Mouse (Mus musculus): ENCODE measurements around the gene Eps8l1.
"Not testable (repeated sequence)": the region's sequence is repeated elsewhere in the genome, so short reads cannot be mapped to it uniquely, and the experiment has no call there.

The Eps8l1 gene

DNA sequence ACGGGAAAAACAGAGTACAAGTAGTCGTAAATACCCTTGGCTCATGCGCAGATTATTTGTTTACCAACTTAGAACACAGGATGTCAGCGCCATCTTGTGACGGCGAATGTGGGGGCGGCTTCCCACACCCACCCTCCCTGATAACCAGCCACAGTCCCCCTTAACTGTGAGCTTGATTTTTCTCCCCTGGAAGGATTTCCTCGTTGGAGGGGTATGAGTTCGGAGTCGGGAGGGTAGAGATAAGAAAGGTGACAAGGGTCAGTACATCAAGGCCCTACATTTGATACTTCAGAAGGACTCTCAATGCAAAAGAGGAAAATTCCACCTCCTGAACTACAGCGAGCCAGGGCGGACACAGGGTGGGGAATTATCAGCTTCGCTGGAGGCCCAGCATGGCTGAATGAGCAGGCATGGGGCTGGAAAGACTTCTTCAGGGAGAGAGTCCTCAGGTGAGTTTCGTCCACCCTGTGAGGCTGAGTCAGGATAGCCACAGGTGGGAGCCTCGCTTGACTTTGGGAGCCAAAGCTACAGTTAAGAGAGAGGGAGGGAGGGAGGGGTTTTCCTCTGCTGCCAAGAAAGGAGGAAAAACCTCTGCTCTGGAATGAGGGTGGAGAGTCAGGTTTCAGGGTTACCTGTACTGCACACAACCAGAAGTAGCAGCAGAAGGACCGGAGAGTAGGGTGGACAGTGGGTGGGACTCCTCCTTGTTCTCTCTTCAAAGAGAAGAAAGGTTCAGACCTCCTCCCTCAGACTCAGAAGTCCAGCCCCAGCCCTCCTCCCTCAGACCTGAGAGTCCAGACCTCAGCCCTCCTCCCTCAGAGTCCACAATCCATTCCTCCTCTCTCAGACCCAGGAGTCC, at the start of gene Eps8l1:
Eps8l1 (plus strand) TSS at position 99 of the 859 bp plus-strand sequence.
- no peak for DNase-seq

DNA sequence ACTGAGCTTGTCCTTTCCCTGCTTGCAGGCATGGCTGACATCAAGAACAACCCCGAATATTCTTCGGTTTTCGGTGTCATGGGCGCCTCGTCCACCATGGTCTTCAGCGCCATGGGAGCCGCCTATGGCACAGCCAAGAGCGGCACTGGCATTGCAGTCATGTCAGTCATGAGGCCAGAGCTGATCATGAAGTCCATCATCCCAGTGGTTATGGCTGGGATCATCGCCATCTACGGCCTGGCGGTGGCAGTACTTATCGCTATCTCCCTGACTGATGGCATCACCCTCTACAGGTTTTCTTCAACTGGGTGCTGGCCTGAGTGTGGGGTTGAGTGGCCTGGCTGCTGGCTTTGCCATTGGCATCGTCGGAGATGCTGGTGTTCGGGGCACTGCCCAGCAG, 48.1 kb upstream of the Eps8l1 start:
- not testable (repeated sequence) for DNase-seq

DNA sequence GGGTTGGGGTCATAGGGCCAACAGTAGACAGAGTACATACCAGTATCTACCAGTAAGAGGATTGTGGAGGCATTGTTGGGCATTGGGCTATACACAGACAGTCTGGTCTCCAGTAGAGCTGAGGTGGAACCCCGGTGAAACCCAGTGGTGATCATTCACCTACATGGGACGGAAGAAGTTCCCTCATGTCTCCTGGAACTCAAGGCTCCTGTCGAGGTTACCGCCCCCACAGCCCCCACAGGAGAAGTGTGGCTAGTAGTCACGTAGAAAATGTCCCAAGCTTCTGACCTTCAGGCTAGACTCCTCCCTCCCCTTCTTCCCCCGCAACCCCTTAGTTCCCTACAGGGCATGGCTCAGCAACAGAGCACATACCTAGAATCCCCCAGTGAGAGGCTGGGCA, 40.8 kb upstream of the Eps8l1 start:
- no peak for DNase-seq

DNA sequence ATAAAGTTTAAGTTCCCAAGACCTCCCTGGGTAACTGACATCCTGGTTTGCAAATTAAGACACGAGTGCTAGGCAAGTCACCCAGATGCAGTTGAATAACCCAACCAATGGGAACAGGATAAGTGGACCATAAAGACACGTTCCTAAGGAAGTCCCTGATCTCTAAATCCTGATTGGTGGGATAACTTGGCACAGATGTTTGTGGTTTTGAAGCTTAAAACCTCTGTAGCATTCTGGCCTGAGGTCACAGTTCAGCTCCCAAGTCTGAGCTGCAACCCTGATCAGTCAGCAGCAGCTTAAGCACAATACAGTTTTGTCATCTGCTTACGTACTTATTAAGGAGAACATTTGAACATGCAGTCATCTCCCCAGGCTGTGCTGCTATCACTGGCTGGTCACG, 40.2 kb upstream of the Eps8l1 start:
- DNase-seq = no peak

DNA sequence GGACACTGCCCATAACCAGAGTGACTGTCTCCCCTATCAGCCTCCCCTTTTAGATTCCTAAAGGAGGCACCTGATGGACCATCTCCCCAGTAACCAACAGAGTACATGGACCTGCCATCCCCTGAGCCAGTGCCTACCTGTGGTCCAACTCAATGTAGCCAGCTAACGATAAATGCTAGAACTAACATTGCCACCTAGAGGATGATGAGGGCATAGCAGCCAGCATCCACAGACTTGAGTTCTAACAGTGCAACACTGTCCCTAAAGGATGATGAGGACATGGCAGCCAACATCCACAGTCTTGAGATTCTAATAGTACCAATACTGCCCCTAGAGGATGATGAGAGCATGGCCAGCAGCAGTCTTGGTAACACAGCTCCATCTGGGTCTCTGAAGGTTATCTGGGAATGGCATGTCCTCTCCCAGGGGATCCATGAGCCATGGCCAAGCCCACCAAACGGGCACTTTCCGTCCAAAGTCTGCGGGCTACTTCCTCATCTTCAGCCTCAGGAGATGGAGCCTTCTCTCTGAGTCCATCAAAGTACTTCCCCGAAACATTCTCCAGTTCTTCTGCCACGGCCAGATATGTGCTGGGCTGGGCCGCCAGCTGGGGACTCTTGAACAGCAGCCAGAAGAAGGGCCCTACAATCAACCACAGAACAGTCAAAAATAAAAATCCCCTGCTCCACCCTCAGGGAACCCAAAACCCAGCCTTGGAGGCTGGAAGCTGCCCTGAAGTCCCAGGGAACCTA, 33.1 kb upstream of the Eps8l1 start:
- DNase-seq = peak; percentile 90

DNA sequence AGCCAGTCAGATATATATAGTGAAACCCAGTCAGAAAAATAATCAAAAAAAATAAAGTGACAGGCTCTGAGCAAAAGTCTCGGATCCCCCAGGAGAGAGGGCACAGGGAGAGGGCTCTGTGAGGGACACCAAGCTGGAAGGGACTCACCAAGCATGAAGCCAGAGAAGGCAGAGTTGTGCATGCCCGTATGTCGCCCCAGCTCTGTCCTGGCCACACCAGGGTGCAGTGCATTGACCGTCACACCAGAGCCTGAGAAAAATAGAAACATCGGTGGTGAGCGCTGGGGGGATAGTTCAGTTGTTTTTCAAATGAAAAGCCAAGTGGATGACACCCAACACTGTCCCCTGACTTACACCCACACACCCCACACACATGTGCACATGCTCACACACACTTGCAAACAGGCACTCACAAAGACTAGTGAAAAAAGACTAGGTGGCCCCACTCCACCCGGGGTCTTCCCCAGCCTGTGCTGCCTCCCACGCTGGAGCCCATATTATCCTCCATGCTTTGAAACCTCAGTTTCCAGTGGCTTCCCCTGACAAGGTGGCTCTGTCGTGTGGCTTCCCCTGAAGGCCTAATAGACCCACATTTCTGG, 30.1 kb upstream of the Eps8l1 start:
- DNase-seq = no peak

DNA sequence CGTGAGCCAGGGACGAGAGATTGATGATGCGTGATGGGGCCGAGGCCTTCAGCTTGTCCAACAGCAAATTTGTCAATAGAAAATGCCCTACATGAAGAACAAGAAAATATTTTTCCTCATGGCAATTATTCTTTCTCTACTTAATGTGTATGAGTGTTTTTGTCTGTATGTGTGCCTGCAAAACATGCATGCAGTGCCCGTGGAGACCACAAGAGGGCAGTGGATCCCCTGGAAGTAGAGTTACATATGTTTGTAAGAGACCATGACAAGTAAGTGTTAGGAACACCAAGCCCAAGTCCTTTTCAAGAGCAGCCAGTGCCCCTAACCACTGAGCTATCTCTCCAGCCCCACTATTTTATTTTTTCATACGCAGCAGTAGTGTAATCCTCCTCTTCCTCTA, 28.9 kb upstream of the Eps8l1 start:
- peak; percentile 86 for DNase-seq

DNA sequence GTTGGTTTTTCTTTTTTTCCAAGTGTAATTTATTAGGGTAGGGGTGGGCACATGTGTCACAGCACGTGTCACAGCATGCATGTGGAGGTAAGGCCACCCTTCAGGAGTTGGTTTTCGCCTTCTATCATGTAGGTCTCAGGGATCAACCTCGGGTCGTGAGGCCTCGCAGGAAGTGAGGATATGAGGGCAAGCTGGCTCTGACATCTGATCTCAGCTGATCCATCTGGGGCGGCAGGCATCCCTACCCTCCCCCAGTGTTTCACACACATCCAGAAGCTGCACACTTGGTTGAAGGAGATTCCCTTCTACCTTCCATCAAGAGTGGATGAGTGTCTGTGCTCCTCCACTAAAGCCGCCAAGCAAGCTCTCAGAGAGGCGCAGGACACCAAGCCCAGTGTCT, 28.4 kb upstream of the Eps8l1 start:
- no peak for DNase-seq

DNA sequence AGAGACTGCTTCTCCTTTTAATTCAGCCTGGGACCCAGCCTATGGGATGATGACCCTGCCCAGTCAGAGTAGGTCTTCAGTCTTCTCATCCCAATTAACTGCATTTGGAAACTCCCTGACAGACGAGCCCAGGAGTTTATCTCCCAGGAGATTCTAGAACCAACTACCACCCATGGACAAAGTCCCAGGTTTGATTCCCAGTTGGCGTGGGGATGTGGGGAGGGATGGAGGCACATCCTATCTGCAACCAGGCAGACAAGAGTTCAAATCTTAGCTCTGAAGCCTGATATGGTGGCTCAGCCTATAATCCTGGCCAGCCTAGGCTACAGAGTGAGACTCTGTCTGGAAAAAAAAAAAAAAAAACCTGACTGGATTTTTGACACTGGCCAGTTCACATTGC, 22.8 kb upstream of the Eps8l1 start:
- no peak for DNase-seq

DNA sequence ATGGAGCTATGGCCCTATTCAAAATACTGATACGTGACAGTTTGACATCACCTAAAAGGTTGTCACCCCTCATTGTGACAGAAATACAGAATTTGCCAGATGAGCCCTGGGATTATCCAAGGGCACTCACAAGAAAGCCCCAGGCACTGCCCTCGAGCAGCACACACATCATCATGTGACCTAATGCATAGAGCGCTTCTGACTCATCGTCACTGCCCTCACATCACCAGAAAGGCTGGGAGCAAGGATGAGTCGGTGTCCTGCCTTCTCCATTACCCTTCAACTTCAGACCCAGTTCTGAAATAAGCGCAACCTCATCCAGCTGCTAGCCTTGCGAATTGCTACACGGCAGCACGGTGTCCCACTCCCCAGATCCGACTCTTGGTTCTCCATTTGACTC, 19.9 kb upstream of the Eps8l1 start:
- DNase-seq = no peak

DNA sequence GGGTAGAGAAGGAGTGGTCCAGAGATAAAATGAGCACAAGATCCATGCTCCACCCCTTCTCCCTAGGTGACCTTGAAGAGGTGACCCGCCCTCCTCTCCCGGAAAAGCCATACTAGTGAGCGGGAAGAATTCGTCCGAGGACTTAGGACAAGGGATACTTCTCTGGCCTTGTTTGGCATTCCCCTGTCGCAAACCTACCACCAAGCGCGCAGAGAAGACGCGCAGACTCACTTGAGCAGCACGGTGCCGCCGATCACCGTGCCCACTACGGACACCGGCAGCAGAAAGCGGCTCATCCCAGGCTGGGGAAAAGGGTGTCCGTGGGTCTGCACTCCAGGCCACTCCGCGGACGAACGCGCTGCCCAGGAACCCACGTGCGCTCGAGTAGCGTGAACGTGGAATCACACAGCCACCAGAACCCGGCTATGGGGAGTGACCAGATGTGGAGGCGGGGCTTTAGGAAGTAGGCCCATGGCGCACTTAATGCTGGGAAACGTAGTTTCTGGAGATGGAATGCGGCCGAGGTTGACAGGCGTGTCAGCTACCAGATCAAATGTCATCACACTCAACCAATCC, 15.2 kb upstream of the Eps8l1 start, which contains the start of gene Rdh13:
Rdh13 (minus strand) TSS at position 434 of the 576 bp plus-strand sequence.
- peak; percentile 89 for DNase-seq

DNA sequence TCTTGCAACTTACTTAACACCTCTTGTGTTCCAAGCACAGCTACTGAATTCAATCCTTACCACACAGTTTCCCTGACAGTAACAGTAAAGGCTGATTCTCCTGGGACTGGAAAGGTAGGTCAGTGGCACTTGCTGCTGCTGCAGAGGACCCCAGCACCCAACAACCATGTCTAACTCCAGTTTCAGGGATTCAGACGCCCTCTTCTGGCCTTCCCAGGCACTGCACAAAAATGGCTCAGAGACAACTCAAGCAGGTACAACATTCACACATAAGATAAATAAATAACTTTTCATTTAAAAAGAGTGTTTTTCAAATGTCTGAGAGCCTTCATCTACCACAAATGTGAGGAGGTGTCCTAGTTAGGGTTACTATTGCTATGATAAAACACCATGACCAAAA, 13.3 kb upstream of the Eps8l1 start:
- no peak for DNase-seq

DNA sequence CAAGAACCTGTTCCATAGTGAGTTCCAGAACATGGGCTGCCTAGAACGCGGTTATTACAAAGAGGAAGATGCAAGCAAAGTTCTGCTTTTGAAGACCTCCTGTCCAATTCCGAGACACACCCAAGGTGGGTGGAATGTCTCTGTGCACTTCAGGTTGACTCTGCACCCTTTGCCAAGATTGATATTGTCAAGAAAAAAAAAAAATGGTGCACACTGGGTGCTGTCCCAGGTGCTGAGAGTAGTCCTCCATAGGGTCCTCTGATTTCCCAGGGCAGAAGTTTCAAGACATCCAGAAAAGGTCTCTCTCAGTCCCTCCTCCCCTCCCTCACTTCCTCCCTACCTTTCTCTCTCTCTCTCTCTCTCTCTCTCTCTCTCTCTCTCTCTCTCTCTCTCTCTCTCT, 12.0 kb upstream of the Eps8l1 start:
- no peak for DNase-seq

DNA sequence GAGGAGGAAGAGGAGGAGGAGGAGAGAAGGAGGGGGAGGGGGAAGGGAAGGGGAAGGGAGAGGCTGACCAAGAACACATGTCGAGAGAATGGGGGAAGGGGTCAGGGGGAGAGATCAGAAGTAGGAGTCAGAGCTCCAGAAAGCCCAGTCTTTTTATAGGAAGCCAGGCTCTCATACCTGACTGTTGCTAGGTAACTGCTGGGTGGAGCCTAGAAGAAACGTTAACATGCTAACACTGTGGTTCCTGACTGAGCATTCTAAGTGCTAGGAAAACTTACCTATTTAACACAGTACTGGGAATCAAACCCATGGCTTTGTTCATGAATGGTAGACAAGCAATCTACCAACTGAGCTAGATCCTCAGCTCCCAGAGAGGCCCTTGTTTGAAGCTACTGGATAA, 11.3 kb upstream of the Eps8l1 start:
- DNase-seq = no peak

DNA sequence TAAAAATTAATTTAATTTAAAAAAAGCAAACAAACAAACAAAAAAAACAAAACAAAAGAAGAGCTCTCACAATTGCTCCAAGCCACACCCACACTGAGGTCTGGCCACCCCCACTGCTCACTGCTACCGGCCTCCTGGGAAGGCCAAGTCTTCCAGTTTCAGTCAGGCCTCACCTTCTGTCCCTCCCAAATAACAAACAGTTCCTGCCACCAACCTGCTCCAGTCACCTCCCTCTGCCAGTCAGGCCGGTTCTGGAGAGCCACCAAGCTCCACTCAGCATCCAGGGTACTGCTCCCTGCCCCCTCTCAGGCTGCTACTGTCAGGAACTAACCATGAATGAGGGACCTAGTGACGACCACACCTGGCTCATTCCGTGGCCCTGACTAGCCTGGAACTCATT, 7.8 kb upstream of the Eps8l1 start:
- DNase-seq = peak; percentile 15

DNA sequence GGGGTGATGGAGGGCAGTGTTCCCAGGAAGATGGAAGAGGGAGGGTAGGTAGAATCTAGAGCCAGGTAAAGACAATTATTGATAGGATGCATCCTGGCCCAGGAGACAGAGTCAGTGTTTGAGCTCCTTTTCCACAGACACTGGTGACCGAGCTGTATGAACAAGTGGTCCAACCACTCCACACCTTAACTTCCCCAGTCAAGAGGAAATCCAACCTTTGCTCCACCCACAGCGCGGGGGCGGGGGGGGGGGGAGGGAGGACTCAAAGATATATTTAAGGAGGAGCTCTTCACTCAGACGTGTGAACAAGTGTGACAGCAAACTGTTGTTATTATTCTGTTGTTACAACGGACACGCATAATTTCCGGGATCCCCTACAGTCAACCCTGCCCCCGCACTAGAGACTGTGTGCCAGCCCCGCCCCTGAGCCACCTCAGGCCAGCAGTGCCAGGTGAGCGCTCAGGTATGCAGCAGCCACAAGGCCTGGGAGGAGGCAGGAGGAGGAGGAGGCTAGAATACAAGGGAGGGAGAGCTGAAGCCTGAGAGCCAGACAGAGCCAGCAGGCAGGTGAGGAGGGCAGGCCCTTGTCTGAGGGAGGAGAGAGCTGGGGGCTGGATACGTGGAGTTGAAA, 3.8 kb downstream of the Eps8l1 start:
- DNase-seq = peak; percentile 73

DNA sequence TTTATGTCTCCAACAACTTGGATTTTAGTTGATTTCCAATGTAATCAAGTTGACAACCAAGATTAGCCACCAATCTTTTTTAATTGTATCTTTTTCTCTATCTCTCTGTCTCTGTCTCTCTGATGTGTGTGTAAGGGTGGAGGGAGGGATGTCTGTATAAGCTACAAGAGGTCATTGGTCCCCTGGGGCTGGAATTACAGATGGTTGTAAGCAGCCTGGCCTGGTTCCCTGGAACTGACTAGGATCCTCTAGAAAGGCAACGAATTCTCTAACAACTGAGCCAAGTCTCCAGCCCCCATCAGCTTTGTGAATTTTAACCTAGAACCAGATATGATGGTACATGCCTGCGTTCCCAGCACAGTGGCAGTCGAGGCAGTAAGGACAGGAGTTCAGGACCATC, 7.3 kb downstream of the Eps8l1 start:
- no peak for DNase-seq

DNA sequence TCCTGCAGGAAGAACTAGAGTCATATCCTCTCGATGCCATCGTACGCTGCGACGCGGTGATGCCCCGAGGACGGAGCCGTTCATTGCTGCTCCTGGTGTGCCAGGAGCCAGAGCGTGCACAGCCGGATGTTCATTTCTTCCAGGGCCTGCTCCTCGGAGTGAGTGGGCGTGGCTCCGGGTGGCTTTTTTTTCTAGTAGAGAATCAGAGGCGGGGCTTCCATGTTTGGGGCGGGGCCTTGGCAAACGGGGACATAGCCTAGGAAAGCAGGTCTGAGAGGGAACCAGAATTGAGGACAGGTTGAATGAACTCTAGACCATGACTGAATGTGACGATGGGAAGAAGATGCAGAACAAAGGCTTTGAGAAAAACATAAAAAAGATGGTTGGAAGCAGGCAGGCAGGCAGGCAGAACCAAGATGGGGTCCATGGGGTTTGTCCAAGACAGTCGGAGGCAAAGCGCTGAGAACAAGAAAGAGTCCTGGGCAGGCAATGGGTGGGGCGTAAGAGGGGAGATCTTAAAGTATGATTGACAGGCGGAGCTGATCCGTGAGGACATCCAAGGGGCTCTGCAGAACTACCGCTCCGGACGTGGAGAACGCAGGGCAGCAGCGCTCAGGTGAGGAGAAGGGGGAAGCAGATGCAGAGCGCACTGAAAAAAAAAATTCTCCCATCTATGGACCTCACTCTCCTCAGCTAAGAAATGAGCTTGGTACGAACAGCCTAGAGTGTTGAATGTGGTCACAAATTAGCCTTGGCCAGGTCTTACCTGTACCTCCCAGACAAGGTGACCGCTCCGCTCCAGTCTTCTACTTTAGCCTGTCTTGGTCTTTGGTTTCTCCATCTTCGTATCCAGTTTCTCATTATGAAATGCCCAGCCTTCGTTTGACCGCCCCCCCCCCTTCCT, 10.1 kb downstream of the Eps8l1 start:
- DNase-seq = peak; percentile 79

DNA sequence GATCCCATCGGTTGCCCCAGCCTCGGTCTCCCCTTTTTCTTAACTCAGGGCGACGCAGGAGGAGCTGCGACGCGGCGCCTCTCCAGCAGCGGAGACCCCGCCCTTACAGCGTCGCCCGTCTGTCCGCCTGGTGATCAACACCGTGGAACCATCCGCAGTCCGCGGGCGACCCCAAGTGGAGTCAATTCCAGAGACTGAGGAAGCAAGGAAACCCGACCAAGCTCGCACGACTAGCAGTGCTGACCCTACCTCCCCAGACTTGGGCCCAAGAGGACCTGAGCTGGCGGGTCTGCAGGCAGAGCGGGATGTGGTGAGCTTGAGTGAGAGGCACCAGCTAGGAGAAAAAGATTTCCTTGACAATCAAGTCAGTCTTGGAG, 10.7 kb downstream of the Eps8l1 start:
- peak; percentile 88 for DNase-seq

DNA sequence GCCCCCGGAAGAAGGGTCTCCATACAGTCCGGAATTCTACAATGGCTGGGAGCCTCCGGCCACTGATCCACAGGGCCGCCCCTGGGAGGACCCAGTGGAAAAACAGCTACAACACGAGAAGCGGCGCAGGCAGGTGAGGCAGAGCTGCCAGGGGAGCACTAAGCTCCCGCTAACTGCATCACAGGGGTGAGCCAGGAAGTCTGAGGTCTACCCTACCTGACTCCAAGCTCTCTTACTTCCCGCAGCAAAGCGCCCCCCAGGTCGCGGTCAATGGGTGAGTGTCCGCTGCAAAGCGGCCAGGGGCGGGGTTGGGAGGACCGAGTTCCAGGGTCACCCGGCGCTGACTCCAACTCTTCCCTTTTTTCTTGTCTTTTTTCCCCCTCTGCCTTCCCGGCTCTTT, 13.5 kb downstream of the Eps8l1 start:
- DNase-seq = no peak

DNA sequence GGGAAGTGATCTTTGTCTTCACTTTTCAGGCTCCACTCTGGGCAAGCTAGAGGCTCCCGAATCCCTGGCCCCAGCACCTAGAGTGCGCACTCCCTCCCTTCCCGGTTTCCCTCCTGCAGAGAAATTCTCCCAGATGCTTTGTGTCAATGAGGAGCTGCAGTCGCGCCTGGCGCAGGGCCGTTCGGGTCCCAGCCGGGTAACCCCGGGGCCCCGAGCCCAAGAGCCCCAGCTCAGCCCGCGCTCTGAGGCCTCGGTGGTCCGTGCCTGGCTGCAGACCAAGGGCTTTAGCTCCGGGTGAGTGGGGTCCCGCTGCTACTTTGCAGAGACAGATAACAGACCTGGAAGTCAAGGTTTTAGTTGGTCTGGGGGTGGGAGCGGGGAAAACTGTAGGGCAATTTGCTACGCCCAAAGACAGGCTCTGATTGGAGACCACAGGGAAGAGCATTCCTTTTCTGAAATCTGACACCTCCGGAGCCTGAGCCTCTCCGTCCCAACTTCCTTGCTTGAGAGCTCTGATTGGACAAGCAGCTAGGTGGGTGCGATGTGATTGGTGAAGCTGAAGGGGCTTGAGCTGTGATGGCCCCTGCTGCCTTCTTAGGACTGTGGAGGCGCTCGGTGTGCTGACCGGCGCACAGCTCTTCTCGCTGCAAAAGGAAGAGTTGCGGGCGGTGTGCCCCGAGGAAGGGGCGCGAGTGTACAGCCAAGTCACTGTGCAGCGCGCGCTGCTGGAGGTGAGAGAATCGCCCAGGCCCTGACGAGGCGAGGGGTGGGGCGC, 17.7 kb downstream of the Eps8l1 start:
- DNase-seq = peak; percentile 77
